ENCODE assay signal across 24 mouse cellular contexts in genomic region chr17:37249460-37249859, GRCm38 (mm10). TPM values are rescaled to one million over a fixed set of nuclear protein-coding genes. Genes with fewer than 3 reads are reported as not detected.
"Had no signal": no experiment of that assay in that cellular context is flagged by ENCODE, and none has a peak within 500 bp of the region (broad histone marks: within the 10 kb centered on the region; RNA-seq: fewer than 3 reads in every experiment).

No protein-coding gene starts in this region.

- H3K9me3 ChIP-seq: neural tube, embryonic 15.5 days; stomach, embryonic 15.5 days had no signal

- H3K4me3 ChIP-seq: neural tube, embryonic 15.5 days; stomach, embryonic 15.5 days had no signal

- H3K4me2 ChIP-seq: neural tube, embryonic 15.5 days; stomach, embryonic 15.5 days had no signal

- H3K27ac ChIP-seq: neural tube, embryonic 15.5 days; stomach, embryonic 15.5 days; stomach, postnatal 0 days had no signal

- DNase-seq: retina, postnatal 1 day; right cerebral cortex, adult 18-20 months; right cerebral cortex, postnatal 14 days; right cerebral cortex, postnatal 25 days; right cerebral cortex, postnatal 4 days; spleen, adult 18-20 months; thymus, adult 18-20 months; thymus, adult 2 months; thymus, postnatal 14 days; thymus, postnatal 25 days; thymus, postnatal 36 days; thymus, postnatal 4 days had no signal

- H3K36me3 ChIP-seq: neural tube, embryonic 15.5 days; stomach, embryonic 15.5 days had no signal

- H3K4me1 ChIP-seq: neural tube, embryonic 15.5 days; stomach, embryonic 15.5 days had no signal

- H3K27me3 ChIP-seq: neural tube, embryonic 15.5 days; stomach, embryonic 15.5 days had no signal

- H3K9ac ChIP-seq: neural tube, embryonic 15.5 days; stomach, embryonic 15.5 days had no signal

RNA-seq across cellular contexts. Expression of gene Olfr97, which starts 12.3 kb away (rescaled TPM):
- total RNA-seq: neutrophil, adult 5-6 weeks had no signal
- polyA plus RNA-seq: neural tube, embryonic 14.5 days; neural tube, embryonic 15.5 days; small intestine, adult 2 months; spleen, adult 2 months; stomach, embryonic 14.5 days; stomach, embryonic 15.5 days; stomach, embryonic 16.5 days; stomach, postnatal 0 days; testis, adult 2 months; thymus, adult 2 months; thymus, postnatal 0 days; urinary bladder, adult 2 months had no signal

RNA-seq across cellular contexts. Expression of gene Olfr98, which starts 14.1 kb away (rescaled TPM):
- polyA plus RNA-seq: neural tube, embryonic 14.5 days; neural tube, embryonic 15.5 days; small intestine, adult 2 months; spleen, adult 2 months; stomach, embryonic 14.5 days; stomach, embryonic 15.5 days; stomach, embryonic 16.5 days; stomach, postnatal 0 days; testis, adult 2 months; thymus, adult 2 months; thymus, postnatal 0 days; urinary bladder, adult 2 months had no signal

RNA-seq across cellular contexts. Expression of gene Olfr96, which starts 29.5 kb away (rescaled TPM):
- total RNA-seq: neutrophil, adult 5-6 weeks had no signal
- polyA plus RNA-seq: neural tube, embryonic 14.5 days; neural tube, embryonic 15.5 days; small intestine, adult 2 months; spleen, adult 2 months; stomach, embryonic 14.5 days; stomach, embryonic 15.5 days; stomach, embryonic 16.5 days; stomach, postnatal 0 days; testis, adult 2 months; thymus, adult 2 months; thymus, postnatal 0 days; urinary bladder, adult 2 months had no signal

RNA-seq across cellular contexts. Expression of gene Olfr99, which starts 33.8 kb away (rescaled TPM):
- polyA plus RNA-seq: neural tube, embryonic 14.5 days; neural tube, embryonic 15.5 days; small intestine, adult 2 months; spleen, adult 2 months; stomach, embryonic 14.5 days; stomach, embryonic 15.5 days; stomach, embryonic 16.5 days; stomach, postnatal 0 days; testis, adult 2 months; thymus, adult 2 months; urinary bladder, adult 2 months had no signal
